In the genomic region with DNA sequence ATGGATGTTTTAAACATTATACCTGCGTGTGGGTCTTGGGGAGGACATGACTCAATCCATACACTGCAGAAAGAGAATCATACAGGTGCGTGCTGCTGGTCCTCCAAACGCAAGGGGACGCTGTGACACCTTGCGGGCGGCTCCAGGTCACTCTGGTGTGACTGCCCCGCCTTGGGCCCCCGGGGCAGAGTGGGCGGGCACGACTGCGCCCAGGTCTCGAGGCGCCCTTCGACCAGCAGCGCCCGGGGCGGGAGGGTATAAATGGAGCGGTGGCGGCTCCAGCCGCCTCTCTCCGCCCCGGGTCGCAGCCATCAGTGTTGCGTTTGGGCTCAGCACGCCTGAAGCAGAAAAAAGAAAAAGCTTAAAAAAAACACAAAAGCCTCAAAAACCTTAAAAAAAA, we compare ENCODE assay signal across 8 mouse cellular contexts. TPM values are rescaled to one million over a fixed set of nuclear protein-coding genes. Genes with fewer than 3 reads are reported as not detected.
DNase-seq lines count a peak whose midpoint lies in the region; ATAC-seq and TF ChIP-seq lines count a peak whose summit lies in the region.

No protein-coding gene starts in this region.

- peaks cover 11 to 22% of the 10 kb centered on the region in 2 experiments for H3K4me1 ChIP-seq in MEL (ENCODE audit: control insufficient read depth in 1 of 2, insufficient read depth in 2 of 2, low read length in 2 of 2)
- H3K4me1 ChIP-seq in forebrain, embryonic 16.5 days (replicated peaks; ENCODE audit: control insufficient read depth, insufficient read depth, low read length), result peaks cover 25% of the 10 kb centered on the region
- H3K4me1 ChIP-seq in lung, adult 2 months (ENCODE audit: control insufficient read depth, insufficient read depth, low read length), result 0 out of 2 replicates have a peak, but pooled peaks cover 3% of the 10 kb centered on the region
- peaks cover 26% of the 10 kb centered on the region for H3K4me1 ChIP-seq in neural tube, embryonic 15.5 days

- no peak for TF ChIP-seq RAD21 in MEL (IDR thresholded peaks at IDR 0.05; ENCODE audit: low read depth, low read length)

- TF ChIP-seq EP300 in MEL (IDR thresholded peaks at IDR 0.05; ENCODE audit: low read depth in 1 of 2, low read length in 2 of 2), result peak in 1 of 2 experiments; percentile 33; a peak in 1 of 4 replicates

- under 1% methylated on average over 25 of the region's 25 CpGs for WGBS in forebrain, embryonic 16.5 days
- WGBS in lung, adult 2 months, result under 1% methylated on average over 25 of the region's 25 CpGs
- WGBS in neural tube, embryonic 15.5 days, result under 1% methylated on average over 25 of the region's 25 CpGs

- H3K79me2 ChIP-seq in MEL (ENCODE audit: control insufficient read depth, insufficient read depth, low read length, poor library complexity), result peaks cover 43% of the 10 kb centered on the region

- H3K4me3 ChIP-seq in MEL (ENCODE audit: control insufficient read depth in 1 of 2, insufficient read depth in 1 of 2, low read depth in 2 of 2, low read length in 2 of 2), result peak overlapping the region; percentile 87 to 98
- peak overlapping the region; percentile 68 for H3K4me3 ChIP-seq in forebrain, embryonic 16.5 days (replicated peaks; ENCODE audit: low read length)
- H3K4me3 ChIP-seq in lung, adult 2 months (replicated peaks; ENCODE audit: extremely low read depth, low read depth, low read length), result peak overlapping the region; percentile 58
- peak overlapping the region; percentile 66 for H3K4me3 ChIP-seq in neural tube, embryonic 15.5 days (replicated peaks)

- peak overlapping the region; percentile 77 for H3K27ac ChIP-seq in MEL (ENCODE audit: control insufficient read depth, low read depth, low read length)
- H3K27ac ChIP-seq in forebrain, embryonic 16.5 days (ENCODE audit: low read length), result no peak overlapping the region
- H3K27ac ChIP-seq in neural tube, embryonic 15.5 days (replicated peaks), result peak overlapping the region; percentile 72

- TF ChIP-seq POLR2A in MEL (IDR thresholded peaks at IDR 0.05; ENCODE audit: control insufficient read depth in 1 of 2, insufficient read depth in 1 of 2, low read depth in 1 of 2, low read length in 2 of 2, poor library complexity in 1 of 2), result peak; percentile 65 to 98
- peak; percentile 50; the same call in 1 of the 2 replicates for TF ChIP-seq POLR2A in lung, adult 2 months (IDR thresholded peaks at IDR 0.05; ENCODE audit: borderline replicate concordance, extremely low read depth, low read depth, low read length)

- intact Hi-C loops in heart, postnatal 36 days (cut with DNase I), result no loop called here

- H3K4me2 ChIP-seq in forebrain, embryonic 16.5 days (ENCODE audit: low read length), result peak overlapping the region; percentile 81
- peak overlapping the region; percentile 91 for H3K4me2 ChIP-seq in neural tube, embryonic 15.5 days

- peak overlapping the region; percentile 83 for H3K9ac ChIP-seq in MEL (ENCODE audit: control insufficient read depth, low read depth, low read length, poor library complexity, severe bottlenecking)
- H3K9ac ChIP-seq in forebrain, embryonic 16.5 days (replicated peaks; ENCODE audit: low read depth, low read length), result peak overlapping the region; percentile 71
- peak overlapping the region; percentile 53 for H3K9ac ChIP-seq in neural tube, embryonic 15.5 days (replicated peaks)

- peak; percentile 72 to 88 (median 81) for TF ChIP-seq CTCF in MEL (IDR thresholded peaks at IDR 0.05 in 2 of 3, conservative IDR thresholded peaks at IDR 0.05 in 1 of 3; ENCODE audit: control insufficient read depth in 1 of 3, insufficient read depth in 1 of 3, low read depth in 2 of 3, low read length in 3 of 3, poor library complexity in 1 of 3, severe bottlenecking in 1 of 3)
- TF ChIP-seq CTCF in lung, adult 2 months (IDR thresholded peaks at IDR 0.05; ENCODE audit: insufficient read depth, low read length), result peak; percentile 67

- H3K9me3 ChIP-seq in MEL (replicated peaks; ENCODE audit: insufficient read depth, low read length), result no peaks in the 10 kb centered on the region
- H3K9me3 ChIP-seq in forebrain, embryonic 16.5 days (ENCODE audit: control insufficient read depth, low read length), result no peaks in the 10 kb centered on the region
- no peaks in the 10 kb centered on the region for H3K9me3 ChIP-seq in neural tube, embryonic 15.5 days (replicated peaks)

- peaks cover 14 to 23% of the 10 kb centered on the region in 2 experiments for H3K36me3 ChIP-seq in MEL (ENCODE audit: control insufficient read depth in 1 of 2, insufficient read depth in 2 of 2, low read length in 2 of 2)
- H3K36me3 ChIP-seq in forebrain, embryonic 16.5 days (ENCODE audit: control insufficient read depth, insufficient read depth), result 0 out of 2 replicates have a peak, but pooled peaks cover 3% of the 10 kb centered on the region
- H3K36me3 ChIP-seq in neural tube, embryonic 15.5 days, result peaks cover 8% of the 10 kb centered on the region

- peak; percentile 94 for DNase-seq in MEL (ENCODE audit: low read depth, low spot score)
- DNase-seq in cerebellum, adult 18-20 months, result peak; percentile 92 to 93
- DNase-seq in heart, postnatal 36 days, result peak; percentile 90 to 93
- DNase-seq in layer of hippocampus, adult 18-20 months (ENCODE audit: low spot score in 2 of 2), result peak; percentile 74 to 85
- peak; percentile 85 for DNase-seq in lung, adult 2 months
- peak; percentile 93 for DNase-seq in testis, postnatal 10 days (ENCODE audit: low spot score)

- ATAC-seq in forebrain, embryonic 16.5 days, result peak; percentile 89
- peak; percentile 93 for ATAC-seq in neural tube, embryonic 15.5 days (ENCODE audit: low FRiP score)

- H3K27me3 ChIP-seq in MEL (ENCODE audit: control insufficient read depth in 1 of 2, insufficient read depth in 2 of 2, low read length in 2 of 2), result peaks cover 2 to 4% of the 10 kb centered on the region in 2 experiments; a peak in 2 of 4 replicates
- H3K27me3 ChIP-seq in forebrain, embryonic 16.5 days (replicated peaks; ENCODE audit: control insufficient read depth, insufficient read depth, low read length), result no peaks in the 10 kb centered on the region
- H3K27me3 ChIP-seq in neural tube, embryonic 15.5 days (replicated peaks), result no peaks in the 10 kb centered on the region

TF ChIP-seq in MEL, 35 proteins besides CTCF, POLR2A, EP300 and RAD21 (continues in another document):
- no peak for TF ChIP-seq RCOR1 (IDR thresholded peaks at IDR 0.05; ENCODE audit: low read depth, low read length)
- no peak for TF ChIP-seq USF2 (IDR thresholded peaks at IDR 0.05; ENCODE audit: borderline replicate concordance in 1 of 2, insufficient read depth in 1 of 2, low read depth in 1 of 2, low read length in 2 of 2)
- no peak for TF ChIP-seq E2F4 (IDR thresholded peaks at IDR 0.05; ENCODE audit: borderline replicate concordance, low read depth, low read length)
- TF ChIP-seq TAL1 (IDR thresholded peaks at IDR 0.05; ENCODE audit: low read length), result no peak
- peak; percentile 66; the same call in 1 of the 2 replicates for TF ChIP-seq TCF12 (IDR thresholded peaks at IDR 0.05; ENCODE audit: low read depth, low read length)
- no peak for TF ChIP-seq USF1 (IDR thresholded peaks at IDR 0.05; ENCODE audit: low read depth, low read length)
- no peak for TF ChIP-seq ZKSCAN1 (IDR thresholded peaks at IDR 0.05; ENCODE audit: low read depth, low read length)
- TF ChIP-seq MYB (IDR thresholded peaks at IDR 0.05; ENCODE audit: low read depth, low read length), result no peak
- peak; percentile 65; the same call in 1 of the 2 replicates for TF ChIP-seq MAZ (IDR thresholded peaks at IDR 0.05; ENCODE audit: low read depth, low read length)
- TF ChIP-seq NRF1 (IDR thresholded peaks at IDR 0.05; ENCODE audit: insufficient read depth, low read depth, low read length, poor library complexity, severe bottlenecking), result peak; percentile 33; the same call in 1 of the 2 replicates
- TF ChIP-seq CHD2 (IDR thresholded peaks at IDR 0.05; ENCODE audit: low read length), result no peak
- no peak for TF ChIP-seq JUND (IDR thresholded peaks at IDR 0.05; ENCODE audit: low read depth, low read length)
- peak; percentile 80 for TF ChIP-seq HCFC1 (IDR thresholded peaks at IDR 0.05; ENCODE audit: low read depth, low read length)
- peak; percentile 95 for TF ChIP-seq TBP (IDR thresholded peaks at IDR 0.05; ENCODE audit: low read depth, low read length)
- TF ChIP-seq CHD1 (IDR thresholded peaks at IDR 0.05; ENCODE audit: low read depth, low read length), result peak; percentile 94; the same call in 1 of the 2 replicates
- TF ChIP-seq GATA1 (IDR thresholded peaks at IDR 0.05; ENCODE audit: low read depth, low read length), result no peak
- TF ChIP-seq BHLHE40 (IDR thresholded peaks at IDR 0.05; ENCODE audit: borderline replicate concordance, low read depth, low read length), result peak; percentile 48; the same call in 1 of the 2 replicates

RNA-seq across cellular contexts. Expression of a gene that starts 20.3 kb away (rescaled TPM):
- 330 and 394 TPM in 2 replicates for total RNA-seq in MEL (2012; rRNA removed)
- polyA plus RNA-seq in MEL (2012; ENCODE audit: insufficient read depth in 1 of 2, insufficient read length in 2 of 2, low read depth in 1 of 2, low replicate concordance in 2 of 2, missing spikeins in 1 of 2), result 100 to 1,000 TPM in 1 of 2 experiments, not detected in 1; 684 TPM
- polyA plus RNA-seq in forebrain, embryonic 16.5 days (2015; fragmentation: Nextera tagmentation; extraction: Ambion mirVana), result 28.5 and 34.5 TPM in 2 replicates
- 100 to 1,000 TPM; 325 to 393 TPM for total RNA-seq in heart, postnatal 36 days (2021)
- 10 to 100 TPM; 40.3 to 47.0 TPM for total RNA-seq in layer of hippocampus, adult 18-20 months (2021)
- 60.3 and 65.4 TPM in 2 replicates for polyA plus RNA-seq in lung, adult 2 months (2012; rRNA removed)
- polyA plus RNA-seq in neural tube, embryonic 15.5 days (2015; fragmentation: Nextera tagmentation; extraction: Ambion mirVana), result 28.3 and 31.7 TPM in 2 replicates

RNA-seq across cellular contexts. Expression of a gene that starts 40.9 kb away (rescaled TPM):
- total RNA-seq in MEL (2012; rRNA removed), result not detected in 2 replicates
- polyA plus RNA-seq in MEL (2012; ENCODE audit: insufficient read depth in 1 of 2, insufficient read length in 2 of 2, low read depth in 1 of 2, low replicate concordance in 2 of 2, missing spikeins in 1 of 2), result under 1 TPM in 1 of 2 experiments, not detected in 1; 0.04 TPM
- polyA plus RNA-seq in forebrain, embryonic 16.5 days (2015; fragmentation: Nextera tagmentation; extraction: Ambion mirVana), result not detected in 2 replicates
- total RNA-seq in heart, postnatal 36 days (2021), result not detected
- not detected for total RNA-seq in layer of hippocampus, adult 18-20 months (2021)
- polyA plus RNA-seq in lung, adult 2 months (2012; rRNA removed), result not detected in 2 replicates
- polyA plus RNA-seq in neural tube, embryonic 15.5 days (2015; fragmentation: Nextera tagmentation; extraction: Ambion mirVana), result 0.14 TPM in 1 of 2 replicates, not detected in the other

RNA-seq across cellular contexts. Expression of a gene that starts 49.1 kb away (rescaled TPM):
- total RNA-seq in MEL (2012; rRNA removed), result not detected in 2 replicates
- not detected for polyA plus RNA-seq in MEL (2012; ENCODE audit: insufficient read depth in 1 of 2, insufficient read length in 2 of 2, low read depth in 1 of 2, low replicate concordance in 2 of 2, missing spikeins in 1 of 2)
- polyA plus RNA-seq in forebrain, embryonic 16.5 days (2015; fragmentation: Nextera tagmentation; extraction: Ambion mirVana), result 4.5 and 5.3 TPM in 2 replicates
- total RNA-seq in heart, postnatal 36 days (2021), result 10 to 100 TPM; 19.5 to 20.7 TPM
- 1 to 10 TPM; 1.7 to 2.7 TPM for total RNA-seq in layer of hippocampus, adult 18-20 months (2021)
- polyA plus RNA-seq in lung, adult 2 months (2012; rRNA removed), result 17.9 and 18.0 TPM in 2 replicates
- 5.6 and 9.6 TPM in 2 replicates for polyA plus RNA-seq in neural tube, embryonic 15.5 days (2015; fragmentation: Nextera tagmentation; extraction: Ambion mirVana)
